Mouse (Mus musculus) liver, adult 2 months (tissue): ENCODE measurements around the gene Lrrc59.

Experiments
- CTCF ChIP-seq: fragments of 200-500 bp; IDR thresholded peaks from 2 replicates; pipeline ENCODE4 v1.5.1; 2011; ENCODE audit warnings: low read depth, low read length, control low read depth
- POLR2A ChIP-seq: fragments of 200-500 bp; IDR thresholded peaks from 2 replicates; pipeline ENCODE4 v1.6.1; 2011; ENCODE audit warnings: low read length, control low read depth; ENCODE audit not compliant: insufficient read depth; ENCODE audit errors: extremely low read depth

DNA sequence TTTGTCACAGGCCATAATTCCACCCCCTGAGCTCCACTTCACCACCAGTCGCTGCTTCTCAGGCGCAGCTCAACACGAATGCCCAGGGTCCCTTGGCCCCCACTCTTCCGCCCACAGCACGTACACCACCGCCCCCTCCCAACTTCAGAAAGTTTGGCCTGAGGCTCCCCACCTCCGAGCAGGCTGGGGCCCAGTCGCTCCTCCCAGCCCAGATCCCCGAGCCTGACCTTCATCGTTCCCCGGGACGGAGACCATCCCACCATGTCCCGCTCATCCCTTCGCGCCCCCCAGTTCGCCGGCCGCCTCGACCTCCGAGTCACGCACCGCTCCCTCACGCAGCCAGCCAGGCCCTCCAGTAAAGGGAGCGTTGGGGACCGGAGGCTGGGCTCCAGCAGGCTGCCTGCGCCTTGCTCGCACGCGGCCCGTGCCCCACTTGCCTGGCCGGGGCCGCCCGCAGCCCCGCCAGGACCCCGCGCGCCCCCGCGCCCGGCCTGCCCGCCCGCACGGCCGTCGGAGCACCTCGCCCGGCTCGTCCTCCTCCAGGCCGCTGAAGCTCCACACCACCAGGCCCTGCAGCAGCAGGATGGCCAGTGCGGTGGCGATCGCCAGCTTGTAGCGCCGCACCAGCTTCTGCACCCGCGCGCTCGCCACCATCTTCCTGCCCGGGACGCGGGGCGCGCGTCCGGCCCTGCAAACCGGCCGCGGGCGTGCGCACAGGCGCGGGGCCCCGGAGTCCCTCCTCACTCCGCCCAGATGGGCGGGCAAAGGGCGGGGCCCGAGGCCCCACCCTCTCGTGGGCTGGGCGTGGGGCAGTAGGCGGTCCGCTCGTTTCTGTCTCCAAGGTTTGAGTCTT lies 47.4 kb downstream of the Lrrc59 start, which contains the start of gene Xylt2:
- TF ChIP-seq POLR2A (peak; percentile 82; the same call in 1 of the 2 replicates), CTCF (no peak)
